Mouse (Mus musculus) cortical plate, adult 2 months (tissue): ENCODE data around the gene Rnft1.

Experiments used
- CTCF ChIP-seq: fragments of 200-500 bp; IDR thresholded peaks from 2 replicates; pipeline ENCODE4 v1.5.1; 2011; ENCODE audit warnings: mild to moderate bottlenecking, control low read depth, low read length; ENCODE audit not compliant: insufficient read depth; ENCODE audit errors: extremely low read depth
- POLR2A ChIP-seq: fragments of 200-500 bp; IDR thresholded peaks from 2 replicates; pipeline ENCODE4 v1.6.1; 2011; ENCODE audit warnings: mild to moderate bottlenecking, low read length, control low read depth; ENCODE audit not compliant: insufficient read depth; ENCODE audit errors: extremely low read depth

DNA sequence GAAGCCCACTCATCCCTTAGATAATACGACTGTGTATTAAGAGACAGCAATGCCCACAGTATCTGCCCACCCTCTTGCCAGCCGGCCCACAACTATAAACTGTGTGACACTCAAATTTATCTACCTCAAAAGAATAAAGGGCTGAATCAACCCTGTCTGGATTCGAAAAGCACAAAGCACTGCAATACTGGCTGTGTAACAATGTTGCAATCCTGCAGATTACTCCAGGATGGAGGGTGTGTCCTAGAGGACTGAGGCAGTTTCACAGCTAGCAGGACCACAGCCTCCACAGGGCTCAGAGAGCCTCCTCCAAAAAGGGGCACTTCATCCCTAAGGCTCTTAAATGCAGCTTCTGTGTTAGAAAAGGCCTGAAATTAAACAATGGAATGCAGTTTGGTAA lies 32.2 kb downstream of the Rnft1 start:
- TF ChIP-seq POLR2A (no peak), CTCF (no peak)
